In genomic region chrX:48439036-48439435, GRCm38 (mm10) we compare ENCODE assay signal across 8 mouse cellular contexts. TPM values are rescaled to one million over a fixed set of nuclear protein-coding genes. Genes with fewer than 3 reads are reported as not detected.
A peak's percentile ranks its signal among the peaks of the same experiment; 100 is the strongest.
DNase-seq lines count a peak whose midpoint lies in the region; ATAC-seq and TF ChIP-seq lines count a peak whose summit lies in the region.

No protein-coding gene starts in this region.

- H3K9ac ChIP-seq in MEL (ENCODE audit: control insufficient read depth, low read depth, low read length, poor library complexity, severe bottlenecking) = no peak overlapping the region
- no peak overlapping the region for H3K9ac ChIP-seq in intestine, embryonic 16.5 days (ENCODE audit: low read depth, low read length)
- no peak overlapping the region for H3K9ac ChIP-seq in forebrain, embryonic 13.5 days

- H3K27me3 ChIP-seq in MEL (ENCODE audit: control insufficient read depth in 1 of 2, insufficient read depth in 2 of 2, low read length in 2 of 2) = no peaks in the 10 kb centered on the region
- H3K27me3 ChIP-seq in intestine, embryonic 16.5 days (replicated peaks; ENCODE audit: control insufficient read depth, insufficient read depth, low read length) = no peaks in the 10 kb centered on the region
- no peaks in the 10 kb centered on the region for H3K27me3 ChIP-seq in forebrain, embryonic 13.5 days

- no peak for TF ChIP-seq CTCF in MEL (IDR thresholded peaks at IDR 0.05 in 2 of 3, conservative IDR thresholded peaks at IDR 0.05 in 1 of 3; ENCODE audit: control insufficient read depth in 1 of 3, insufficient read depth in 1 of 3, low read depth in 2 of 3, low read length in 3 of 3, poor library complexity in 1 of 3, severe bottlenecking in 1 of 3)

- peak overlapping the region; percentile 27; the same call in 1 of the 2 replicates for H3K27ac ChIP-seq in MEL (ENCODE audit: control insufficient read depth, low read depth, low read length)
- H3K27ac ChIP-seq in intestine, embryonic 16.5 days (ENCODE audit: low read length) = peak overlapping the region; percentile 48; the same call in 1 of the 2 replicates
- no peak overlapping the region for H3K27ac ChIP-seq in forebrain, embryonic 13.5 days

- TF ChIP-seq RAD21 in MEL (IDR thresholded peaks at IDR 0.05; ENCODE audit: low read depth, low read length) = no peak

- no peak for TF ChIP-seq POLR2A in MEL (IDR thresholded peaks at IDR 0.05; ENCODE audit: control insufficient read depth in 1 of 2, insufficient read depth in 1 of 2, low read depth in 1 of 2, low read length in 2 of 2, poor library complexity in 1 of 2)

- ATAC-seq in intestine, embryonic 16.5 days = peak; percentile 62
- peak; percentile 57 for ATAC-seq in megakaryocyte-erythroid progenitor cell, adult 5-6 weeks (replicated peaks; ENCODE audit: low FRiP score, low TSS enrichment, poor library complexity, severe bottlenecking)
- no peak for ATAC-seq in forebrain, embryonic 13.5 days

- DNase-seq in kidney, postnatal 4 days = peak; percentile 21 to 32
- no peak for DNase-seq in kidney, adult 9 months
- DNase-seq in MEL (ENCODE audit: low read depth, low spot score) = peak; percentile 20
- DNase-seq in left cerebral cortex, adult 8-10 months (ENCODE audit: low spot score in 2 of 2) = no peak
- DNase-seq in frontal cortex, postnatal 10 days (ENCODE audit: low spot score in 2 of 2) = no peak

- H3K36me3 ChIP-seq in MEL (ENCODE audit: control insufficient read depth in 1 of 2, insufficient read depth in 2 of 2, low read length in 2 of 2) = peaks cover 0 to 29% of the 10 kb centered on the region in 2 experiments; a peak in 2 of 4 replicates
- no peaks in the 10 kb centered on the region for H3K36me3 ChIP-seq in intestine, embryonic 16.5 days (ENCODE audit: control insufficient read depth, insufficient read depth, low read length)
- no peaks in the 10 kb centered on the region for H3K36me3 ChIP-seq in forebrain, embryonic 13.5 days (ENCODE audit: poor library complexity, severe bottlenecking)

- peak in 1 of 2 experiments; percentile 23; a peak in 1 of 4 replicates for TF ChIP-seq EP300 in MEL (IDR thresholded peaks at IDR 0.05; ENCODE audit: low read depth in 1 of 2, low read length in 2 of 2)

- no peak overlapping the region for H3K4me3 ChIP-seq in MEL (ENCODE audit: control insufficient read depth in 1 of 2, insufficient read depth in 1 of 2, low read depth in 2 of 2, low read length in 2 of 2)
- no peak overlapping the region for H3K4me3 ChIP-seq in intestine, embryonic 16.5 days (ENCODE audit: low read length)
- no peak overlapping the region for H3K4me3 ChIP-seq in forebrain, embryonic 13.5 days

- 43% methylated on average over 4 of the region's 4 CpGs for WGBS in intestine, embryonic 16.5 days
- 76% methylated on average over 4 of the region's 4 CpGs for WGBS in forebrain, embryonic 13.5 days

- H3K4me1 ChIP-seq in MEL (ENCODE audit: control insufficient read depth in 1 of 2, insufficient read depth in 2 of 2, low read length in 2 of 2) = peaks cover 10 to 45% of the 10 kb centered on the region in 2 experiments
- peaks cover 11% of the 10 kb centered on the region for H3K4me1 ChIP-seq in intestine, embryonic 16.5 days (ENCODE audit: control insufficient read depth, insufficient read depth, low read length)
- H3K4me1 ChIP-seq in forebrain, embryonic 13.5 days = no peaks in the 10 kb centered on the region

- H3K9me3 ChIP-seq in MEL (replicated peaks; ENCODE audit: insufficient read depth, low read length) = no peaks in the 10 kb centered on the region
- H3K9me3 ChIP-seq in intestine, embryonic 16.5 days (ENCODE audit: control insufficient read depth, low read length) = no peaks in the 10 kb centered on the region
- no peaks in the 10 kb centered on the region for H3K9me3 ChIP-seq in forebrain, embryonic 13.5 days (replicated peaks)

- H3K79me2 ChIP-seq in MEL (ENCODE audit: control insufficient read depth, insufficient read depth, low read length, poor library complexity) = peaks cover 4% of the 10 kb centered on the region; the same call in 1 of the 2 replicates

- no peak overlapping the region for H3K4me2 ChIP-seq in intestine, embryonic 16.5 days (ENCODE audit: low read depth, low read length)
- H3K4me2 ChIP-seq in forebrain, embryonic 13.5 days = no peak overlapping the region

TF ChIP-seq in MEL, 35 proteins besides CTCF, POLR2A, EP300 and RAD21:
- TF ChIP-seq POLR2AphosphoS2 (IDR thresholded peaks at IDR 0.05; ENCODE audit: low read length) = no peak
- no peak for TF ChIP-seq MAX (IDR thresholded peaks at IDR 0.05; ENCODE audit: low read length)
- TF ChIP-seq GATA1 (IDR thresholded peaks at IDR 0.05; ENCODE audit: low read depth, low read length) = peak; percentile 19; the same call in 1 of the 2 replicates
- TF ChIP-seq NELFE (IDR thresholded peaks at IDR 0.05; ENCODE audit: low read depth, low read length) = no peak

RNA-seq across cellular contexts. Expression of gene Elf4, which starts 23.9 kb away (rescaled TPM):
- total RNA-seq in MEL (2012; rRNA removed) = 3.4 and 4.0 TPM in 2 replicates
- polyA plus RNA-seq in MEL (2012; ENCODE audit: insufficient read depth in 1 of 2, insufficient read length in 2 of 2, low read depth in 1 of 2, low replicate concordance in 2 of 2, missing spikeins in 1 of 2) = 10 to 100 TPM in 1 of 2 experiments, not detected in 1; 15.3 TPM
- polyA plus RNA-seq in intestine, embryonic 16.5 days (2015; fragmentation: Nextera tagmentation; extraction: Ambion mirVana) = 11.8 and 15.5 TPM in 2 replicates
- total RNA-seq in megakaryocyte-erythroid progenitor cell, adult 5-6 weeks (2014; fragmentation: Nextera tagmentation) = 24.2 and 26.0 TPM in 2 replicates
- 7.9 and 11.8 TPM in 2 replicates for total RNA-seq in megakaryocyte-erythroid progenitor cell, adult 5-6 weeks (2017)
- total RNA-seq in left cerebral cortex, adult 8-10 months (2022) = 1 to 10 TPM; 1.0 to 2.8 (median 1.7) TPM
- polyA plus RNA-seq in forebrain, embryonic 13.5 days (2015; fragmentation: Nextera tagmentation; extraction: Ambion mirVana) = 0.43 and 0.72 TPM in 2 replicates

Comparison
In these comparisons a context has a peak if more than half of its experiments do, and no peak if none do; other contexts are left out.
1. DNase-seq: peak in kidney, postnatal 4 days (2 of 2) and MEL (single experiment); none in kidney, adult 9 months (single experiment), left cerebral cortex, adult 8-10 months (0 of 2) and frontal cortex, postnatal 10 days (0 of 2).